Mouse (Mus musculus): ENCODE results near the gene Csnka2ip. TPM values are rescaled to one million over a fixed set of nuclear protein-coding genes. Genes with fewer than 3 reads are reported as not detected.
A peak's percentile ranks its signal among the peaks of the same experiment; 100 is the strongest.

Gene Csnka2ip
- not detected in 2 replicates for polyA plus RNA-seq (2015; fragmentation: Nextera tagmentation; extraction: Ambion mirVana)

- no peak within 1 kb of the TSS for H3K27ac ChIP-seq
- no peak within 1 kb of the TSS for H3K9ac ChIP-seq
- 0 out of 2 replicates have a peak, but pooled peaks cover 2% of the 10 kb centered on the region for H3K4me1 ChIP-seq
- ATAC-seq (replicated peaks; ENCODE audit: low FRiP score) = no peak
- H3K9me3 ChIP-seq (replicated peaks) = no peaks in the 10 kb centered on the region
- 92% methylated on average over 1 of the region's 1 CpGs for WGBS
- H3K27me3 ChIP-seq = no peaks in the 10 kb centered on the region
- no peak within 1 kb of the TSS for H3K4me3 ChIP-seq (replicated peaks)
- H3K36me3 ChIP-seq = no peaks in the 10 kb centered on the region
- H3K4me2 ChIP-seq = no peak within 1 kb of the TSS
Measured at GRCm38 (mm10) chr16:64602308-64602707, at the start of gene Csnka2ip. Csnka2ip (minus strand) TSS chr16:64602408.

DNA sequence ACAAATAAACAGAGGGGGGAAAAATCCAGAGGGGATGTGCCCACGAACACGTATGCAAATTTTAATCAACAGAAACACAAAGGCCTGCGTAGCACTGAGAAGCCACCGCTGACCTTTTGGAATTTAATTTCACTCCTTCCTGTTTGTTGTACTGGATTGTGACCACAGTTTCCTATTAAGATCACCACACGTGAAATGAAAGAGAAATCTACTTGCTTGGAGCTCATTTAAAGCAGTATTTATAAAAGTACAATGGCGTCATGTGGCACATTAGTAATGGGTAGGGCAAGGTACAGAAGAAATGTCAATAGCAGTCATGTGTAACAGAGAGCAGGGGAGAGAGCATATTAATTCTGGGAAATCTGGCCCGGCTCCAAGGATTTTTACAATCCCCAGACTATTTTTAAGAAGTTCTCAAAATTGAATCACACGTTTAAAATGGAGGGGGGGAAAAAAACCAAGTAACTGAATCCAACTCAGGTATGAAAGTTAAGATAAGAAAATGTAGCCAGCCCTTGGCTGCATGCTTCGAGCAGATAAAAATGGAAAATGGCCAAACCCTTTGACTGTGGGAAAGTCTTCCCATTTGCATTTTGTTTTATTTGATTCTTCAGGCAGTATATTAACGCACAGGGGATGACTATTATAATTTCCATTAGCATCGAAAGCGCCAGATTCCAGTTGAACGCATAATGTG lies 47.5 kb upstream of the Csnka2ip start:
- WGBS = 72% methylated on average over 13 of the region's 13 CpGs
- Histone ChIP-seq H3K9ac (no peak overlapping the region), H3K36me3 (no peaks in the 10 kb centered on the region), H3K4me3 (replicated peaks) (no peak overlapping the region), H3K9me3 (replicated peaks) (no peaks in the 10 kb centered on the region), H3K27ac (no peak overlapping the region), H3K4me2 (no peak overlapping the region), H3K27me3 (no peaks in the 10 kb centered on the region), H3K4me1 (no peaks in the 10 kb centered on the region)
- no peak for ATAC-seq (replicated peaks; ENCODE audit: low FRiP score)

DNA sequence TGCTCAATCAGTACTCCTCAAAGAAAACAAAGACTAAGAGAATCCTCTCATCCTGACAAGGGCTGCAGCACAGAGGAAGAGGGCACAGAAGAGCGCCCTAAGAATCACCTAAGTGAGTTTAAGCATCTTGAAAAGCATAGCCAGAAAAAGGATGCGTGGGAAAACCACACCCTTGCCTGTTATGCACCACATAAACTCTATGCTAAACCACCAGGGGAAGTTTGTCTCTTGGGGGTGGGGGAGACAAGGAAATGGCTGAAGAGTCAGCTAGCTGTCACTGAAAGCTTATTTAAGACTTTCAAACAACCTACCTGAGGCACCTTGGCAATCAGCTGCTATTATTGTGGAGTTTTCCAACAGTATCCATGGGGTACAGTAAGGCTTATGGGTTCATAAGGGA lies 45.6 kb upstream of the Csnka2ip start:
- no peak for ATAC-seq (replicated peaks; ENCODE audit: low FRiP score)
- WGBS = 84% methylated on average over 2 of the region's 2 CpGs
- H3K4me3 ChIP-seq (replicated peaks) = no peak overlapping the region
- no peaks in the 10 kb centered on the region for H3K4me1 ChIP-seq
- H3K27me3 ChIP-seq = no peaks in the 10 kb centered on the region
- H3K27ac ChIP-seq = no peak overlapping the region
- H3K36me3 ChIP-seq = no peaks in the 10 kb centered on the region
- H3K9ac ChIP-seq = no peak overlapping the region
- H3K9me3 ChIP-seq (replicated peaks) = no peaks in the 10 kb centered on the region
- no peak overlapping the region for H3K4me2 ChIP-seq

DNA sequence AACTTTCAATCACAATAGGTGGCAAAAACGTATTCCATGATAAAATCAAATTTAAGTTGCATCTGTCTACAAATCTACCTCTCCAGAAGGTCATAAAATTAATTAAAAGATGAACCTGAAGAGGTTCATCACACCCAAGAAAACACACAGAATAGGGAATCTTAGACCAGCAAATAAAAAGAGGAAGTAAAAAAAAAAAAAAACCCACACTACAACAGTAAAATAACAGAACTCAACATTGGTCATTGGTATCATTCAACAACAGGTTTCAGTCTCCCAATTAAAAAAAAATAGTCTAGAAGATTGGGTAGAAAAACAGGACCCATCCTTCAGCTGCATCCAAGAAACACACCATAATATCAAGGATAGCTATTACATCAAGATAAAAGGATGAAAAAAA lies 32.9 kb upstream of the Csnka2ip start:
- no peak overlapping the region for H3K27ac ChIP-seq
- no peak overlapping the region for H3K4me2 ChIP-seq
- no peak overlapping the region for H3K9ac ChIP-seq
- H3K9me3 ChIP-seq (replicated peaks) = no peaks in the 10 kb centered on the region
- no peak overlapping the region for H3K4me3 ChIP-seq (replicated peaks)
- no peaks in the 10 kb centered on the region for H3K4me1 ChIP-seq
- H3K27me3 ChIP-seq = no peaks in the 10 kb centered on the region
- 57% methylated on average over 1 of the region's 1 CpGs for WGBS
- no peak for ATAC-seq (replicated peaks; ENCODE audit: low FRiP score)
- no peaks in the 10 kb centered on the region for H3K36me3 ChIP-seq

DNA sequence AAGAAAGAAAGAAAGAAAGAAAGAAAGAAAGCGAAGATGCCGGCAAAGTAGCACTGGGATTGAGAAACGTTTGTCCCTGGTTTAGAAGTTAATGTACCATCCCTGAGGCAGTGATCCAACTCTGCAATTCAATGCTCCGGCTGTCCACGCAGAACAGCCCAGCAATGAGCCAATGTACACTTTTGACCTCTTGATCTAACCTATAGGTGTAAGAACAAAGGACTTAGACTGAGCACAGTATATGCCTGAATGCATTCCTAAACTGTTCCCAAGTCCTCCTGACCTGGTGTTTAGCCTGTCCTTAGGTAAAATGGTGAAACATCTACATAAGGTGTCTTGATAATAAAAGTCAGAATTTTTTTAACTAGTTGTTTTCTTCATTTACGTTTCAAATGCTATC lies 17.9 kb upstream of the Csnka2ip start:
- H3K27me3 ChIP-seq = no peaks in the 10 kb centered on the region
- H3K4me2 ChIP-seq = no peak overlapping the region
- no peaks in the 10 kb centered on the region for H3K9me3 ChIP-seq (replicated peaks)
- no peaks in the 10 kb centered on the region for H3K36me3 ChIP-seq
- H3K4me3 ChIP-seq (replicated peaks) = no peak overlapping the region
- ATAC-seq (replicated peaks; ENCODE audit: low FRiP score) = peak; percentile 75; the same call in 1 of the 2 replicates
- H3K4me1 ChIP-seq = no peaks in the 10 kb centered on the region
- H3K27ac ChIP-seq = no peak overlapping the region
- 53% methylated on average over 6 of the region's 6 CpGs for WGBS
- no peak overlapping the region for H3K9ac ChIP-seq

- no peak overlapping the region for H3K9ac ChIP-seq
- 55% methylated on average over 3 of the region's 3 CpGs for WGBS
- H3K9me3 ChIP-seq (replicated peaks) = no peaks in the 10 kb centered on the region
Measured at GRCm38 (mm10) chr16:64614648-64615047, 12.4 kb upstream of the Csnka2ip start.

DNA sequence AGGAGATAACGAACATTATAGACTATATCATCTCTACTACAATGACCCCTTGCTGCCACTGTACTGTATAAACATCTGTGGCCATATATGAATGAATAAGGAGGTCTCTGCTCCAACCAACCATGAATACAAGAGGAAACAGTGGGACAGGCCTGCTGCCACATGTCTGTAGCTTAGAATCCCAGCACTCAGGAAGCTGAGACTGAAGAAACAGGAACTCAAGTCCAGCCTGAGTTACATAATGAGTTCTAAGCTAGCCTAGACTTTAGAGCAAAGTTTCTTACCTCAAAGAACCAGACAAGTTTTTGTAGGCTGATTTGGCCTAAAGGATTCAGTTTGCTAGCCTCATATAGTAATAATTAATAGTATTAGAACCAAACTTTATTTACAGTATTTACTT lies 5.6 kb upstream of the Csnka2ip start:
- H3K36me3 ChIP-seq = no peaks in the 10 kb centered on the region
- no peak overlapping the region for H3K4me3 ChIP-seq (replicated peaks)
- no peak overlapping the region for H3K4me2 ChIP-seq
- no peak overlapping the region for H3K27ac ChIP-seq
- no peak for ATAC-seq (replicated peaks; ENCODE audit: low FRiP score)
- WGBS = 67% methylated on average over 1 of the region's 1 CpGs
- H3K9me3 ChIP-seq (replicated peaks) = no peaks in the 10 kb centered on the region
- H3K27me3 ChIP-seq = no peaks in the 10 kb centered on the region
- no peak overlapping the region for H3K9ac ChIP-seq
- H3K4me1 ChIP-seq = 0 out of 2 replicates have a peak, but pooled peaks cover 2% of the 10 kb centered on the region

More at GRCm38 (mm10) chr16:64614648-64615047, 12.4 kb upstream of the Csnka2ip start:
- no peak overlapping the region for H3K4me3 ChIP-seq (replicated peaks)
- no peaks in the 10 kb centered on the region for H3K4me1 ChIP-seq
- ATAC-seq (replicated peaks; ENCODE audit: low FRiP score) = no peak
- no peak overlapping the region for H3K4me2 ChIP-seq
- H3K27ac ChIP-seq = no peak overlapping the region
- no peaks in the 10 kb centered on the region for H3K27me3 ChIP-seq
- H3K36me3 ChIP-seq = no peaks in the 10 kb centered on the region

DNA sequence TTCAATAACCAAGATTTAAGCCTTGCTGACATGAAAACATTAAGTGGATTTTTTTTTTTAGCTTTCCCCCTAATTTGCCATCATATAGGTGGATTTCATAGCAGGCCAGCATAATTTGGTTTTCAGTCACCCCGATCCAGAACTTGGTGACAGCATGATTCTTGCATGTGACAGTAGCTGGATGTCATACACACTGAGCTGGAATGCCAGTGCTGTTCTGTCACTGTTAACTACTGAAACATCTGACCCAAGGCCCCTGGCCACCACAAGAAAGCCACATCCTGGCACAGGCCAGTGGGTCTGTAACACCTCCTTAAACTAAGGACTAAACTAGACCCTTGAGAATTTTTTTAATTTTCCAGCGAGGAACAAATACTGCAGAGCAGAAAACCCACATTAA lies 15.4 kb downstream of the Csnka2ip start:
- Histone ChIP-seq H3K4me1 (no peaks in the 10 kb centered on the region), H3K4me2 (no peak overlapping the region), H3K4me3 (replicated peaks) (no peak overlapping the region), H3K9ac (no peak overlapping the region), H3K27me3 (no peaks in the 10 kb centered on the region), H3K36me3 (no peaks in the 10 kb centered on the region), H3K9me3 (replicated peaks) (no peaks in the 10 kb centered on the region), H3K27ac (no peak overlapping the region)
- ATAC-seq (replicated peaks; ENCODE audit: low FRiP score) = no peak
- WGBS = 76% methylated on average over 2 of the region's 2 CpGs

GRCm38 (mm10) chr16:64586262-64586619 lies 16.0 kb downstream of the Csnka2ip start:
- no peak overlapping the region for H3K4me2 ChIP-seq
- H3K36me3 ChIP-seq = no peaks in the 10 kb centered on the region
- no peaks in the 10 kb centered on the region for H3K4me1 ChIP-seq
- no peaks in the 10 kb centered on the region for H3K9me3 ChIP-seq (replicated peaks)
- no peak for ATAC-seq (replicated peaks; ENCODE audit: low FRiP score)
- H3K27ac ChIP-seq = no peak overlapping the region
- H3K4me3 ChIP-seq (replicated peaks) = no peak overlapping the region
- 87% methylated on average over 4 of the region's 4 CpGs for WGBS
- no peaks in the 10 kb centered on the region for H3K27me3 ChIP-seq
- no peak overlapping the region for H3K9ac ChIP-seq

- no peak for ATAC-seq (replicated peaks; ENCODE audit: low FRiP score)
- Histone ChIP-seq H3K4me3 (replicated peaks) (no peak overlapping the region), H3K36me3 (no peaks in the 10 kb centered on the region), H3K9ac (no peak overlapping the region), H3K4me1 (no peaks in the 10 kb centered on the region), H3K27me3 (no peaks in the 10 kb centered on the region), H3K4me2 (no peak overlapping the region), H3K9me3 (replicated peaks) (no peaks in the 10 kb centered on the region), H3K27ac (no peak overlapping the region)
- 88% methylated on average over 8 of the region's 8 CpGs for WGBS
Measured at GRCm38 (mm10) chr16:64585599-64586261, 16.5 kb downstream of the Csnka2ip start.

GRCm38 (mm10) chr16:64584591-64584990 lies 17.6 kb downstream of the Csnka2ip start:
- WGBS = 84% methylated on average over 4 of the region's 4 CpGs
- no peak overlapping the region for H3K4me3 ChIP-seq (replicated peaks)
- no peaks in the 10 kb centered on the region for H3K36me3 ChIP-seq
- H3K27me3 ChIP-seq = no peaks in the 10 kb centered on the region
- no peak overlapping the region for H3K4me2 ChIP-seq
- no peaks in the 10 kb centered on the region for H3K4me1 ChIP-seq
- no peaks in the 10 kb centered on the region for H3K9me3 ChIP-seq (replicated peaks)
- no peak for ATAC-seq (replicated peaks; ENCODE audit: low FRiP score)
- no peak overlapping the region for H3K27ac ChIP-seq
- H3K9ac ChIP-seq = no peak overlapping the region

DNA sequence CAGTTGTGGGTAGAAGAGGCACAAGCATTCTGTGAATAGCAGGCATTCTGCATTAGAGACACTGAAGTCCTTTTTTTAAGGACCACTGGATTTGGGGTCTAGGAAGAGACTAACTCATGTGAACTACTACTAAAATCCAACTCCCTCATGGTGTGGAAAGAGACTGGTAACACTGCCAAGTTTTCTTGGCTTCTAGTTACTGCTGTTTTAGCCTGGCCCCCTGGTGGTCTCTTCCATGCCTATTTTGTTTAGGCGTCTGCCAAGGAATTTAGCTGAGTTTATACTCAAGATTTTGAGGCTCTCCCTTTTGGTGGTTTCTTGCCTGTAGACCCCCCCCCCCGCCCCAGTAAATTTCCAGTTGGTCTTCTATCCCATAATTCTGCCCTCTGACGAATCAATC lies 18.8 kb downstream of the Csnka2ip start:
- no peaks in the 10 kb centered on the region for H3K36me3 ChIP-seq
- H3K9ac ChIP-seq = no peak overlapping the region
- 77% methylated on average over 3 of the region's 3 CpGs for WGBS
- no peak overlapping the region for H3K27ac ChIP-seq
- H3K4me3 ChIP-seq (replicated peaks) = no peak overlapping the region
- H3K27me3 ChIP-seq = no peaks in the 10 kb centered on the region
- H3K9me3 ChIP-seq (replicated peaks) = no peaks in the 10 kb centered on the region
- H3K4me2 ChIP-seq = no peak overlapping the region
- H3K4me1 ChIP-seq = no peaks in the 10 kb centered on the region
- no peak for ATAC-seq (replicated peaks; ENCODE audit: low FRiP score)
